Mouse (Mus musculus): ENCODE measurements at regions not wholly inside any gene's neighbourhood (a gene's known extent, or its start where the extent isn't known, plus 50 kb on each side); places are given as distances from the start of the nearest gene placed in this dataset.
A peak's percentile ranks its signal among the peaks of the same experiment; 100 is the strongest.
"Not testable (repeated sequence)": the region's sequence is repeated elsewhere in the genome, so short reads cannot be mapped to it uniquely, and the experiment has no call there.

- no peak for DNase-seq (ENCODE audit: low spot score)
Observed at GRCm38 (mm10) chr2:39420696-39421095, 194.4 kb upstream of the Ppp6c start.

DNA sequence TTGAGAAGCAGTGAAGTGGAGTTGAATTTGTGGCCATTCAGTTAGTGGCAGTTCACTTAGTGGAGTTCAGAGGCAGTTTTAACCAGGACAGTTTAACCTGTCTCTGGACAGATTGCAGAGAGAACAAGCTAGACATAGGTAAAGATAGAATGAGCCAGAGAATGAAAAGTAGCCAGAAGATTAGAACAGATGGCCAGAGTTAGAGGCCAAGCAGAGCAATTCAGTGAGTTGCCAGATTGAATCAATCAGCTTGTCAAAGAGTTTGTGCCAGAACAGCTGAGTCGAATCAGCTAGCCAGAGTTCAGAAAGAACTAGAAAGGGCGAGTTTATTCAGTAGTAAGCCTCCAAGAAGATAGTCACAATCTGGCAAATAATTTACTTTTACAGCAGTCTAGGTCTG, 174.1 kb upstream of the Ppp6c start:
- DNase-seq (ENCODE audit: low spot score): no peak

- DNase-seq (ENCODE audit: low spot score): no peak
Observed at GRCm38 (mm10) chr2:39399523-39399922, 173.3 kb upstream of the Ppp6c start.

GRCm38 (mm10) chr2:39394643-39395042, 168.4 kb upstream of the Ppp6c start:
- no peak for DNase-seq (ENCODE audit: low spot score)

DNA sequence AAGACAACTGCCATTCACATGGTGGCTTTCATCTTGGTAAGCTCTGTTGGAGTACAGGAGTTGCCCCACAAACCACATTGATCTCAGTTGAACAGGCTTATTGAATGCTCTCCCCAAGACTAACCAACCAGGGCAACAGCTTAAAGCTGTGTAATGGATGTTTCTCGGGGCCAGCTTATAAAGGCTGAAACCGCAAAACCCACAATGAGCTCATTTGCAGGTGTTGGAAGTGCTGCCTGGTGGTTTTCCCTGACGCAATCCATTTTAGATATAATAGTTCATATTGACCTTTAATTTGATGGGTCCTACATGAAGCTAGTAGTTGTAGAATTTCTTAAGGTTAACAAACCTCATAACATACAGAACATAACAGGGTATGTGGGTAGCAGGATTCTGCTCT, 151.0 kb upstream of the Ppp6c start:
- DNase-seq (ENCODE audit: low spot score): no peak

- DNase-seq (ENCODE audit: low spot score): peak; percentile 68
Observed at GRCm38 (mm10) chr2:39373068-39373779, 147.0 kb upstream of the Ppp6c start.

- DNase-seq (ENCODE audit: low spot score): no peak
Observed at GRCm38 (mm10) chr2:39344207-39344606, 118.0 kb upstream of the Ppp6c start.

DNA sequence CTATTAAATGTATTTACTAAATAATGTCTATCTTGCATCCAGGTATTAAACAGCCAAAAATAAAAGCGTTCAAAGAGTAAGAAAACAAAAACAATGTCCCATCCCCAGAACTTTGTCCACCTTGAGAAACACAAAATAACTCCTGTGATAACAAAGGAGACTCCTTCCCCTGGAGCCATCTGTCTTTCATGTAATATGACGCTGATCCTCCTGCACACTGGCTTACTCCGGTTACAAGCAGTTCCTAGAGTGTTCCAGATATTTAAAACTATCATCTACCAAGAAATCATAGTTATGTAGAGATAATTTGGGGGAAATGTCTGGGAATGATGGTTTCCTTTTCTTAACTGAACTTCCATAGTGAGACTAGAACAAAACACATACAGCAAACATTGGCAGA, 114.2 kb upstream of the Ppp6c start:
- DNase-seq (ENCODE audit: low spot score): no peak

DNA sequence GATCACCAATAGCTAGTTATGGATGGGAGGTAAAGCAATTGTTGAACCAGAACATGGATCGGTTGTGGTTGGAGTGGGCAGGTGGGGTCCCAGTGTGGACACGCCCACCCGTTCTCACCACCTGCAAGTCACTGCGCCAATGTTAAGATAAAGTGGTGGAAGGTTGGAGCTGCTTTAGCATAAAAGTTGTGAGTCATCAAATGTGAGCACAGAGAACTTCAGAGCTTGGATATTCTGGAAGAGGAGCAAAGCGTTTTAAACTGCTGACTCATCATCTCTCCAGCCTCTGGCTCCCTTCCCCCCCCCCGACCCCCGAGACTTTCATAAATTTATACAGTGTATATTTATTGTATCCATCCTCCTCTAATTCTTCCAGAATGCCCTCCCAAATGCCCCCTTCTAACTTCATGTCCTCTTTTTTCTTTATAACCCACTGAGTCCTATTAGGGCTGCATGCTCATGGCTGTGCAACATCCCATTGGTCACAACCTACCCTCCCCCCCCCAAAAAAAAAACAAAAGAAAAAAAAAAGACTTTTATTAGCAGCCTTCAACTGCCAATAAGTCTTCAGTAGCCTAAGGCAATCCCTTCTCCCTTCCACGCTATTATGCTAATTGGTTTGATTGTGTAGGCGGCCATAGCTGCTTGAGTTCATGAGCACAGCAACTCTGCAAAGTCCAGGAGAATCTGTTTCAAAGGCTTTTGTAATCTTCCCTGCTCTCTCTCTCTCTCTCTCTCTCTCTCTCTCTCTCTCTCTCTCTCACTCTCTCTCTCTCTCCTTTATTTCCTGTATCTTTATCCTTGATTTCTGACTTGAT, 112.8 kb upstream of the Ppp6c start:
- no peak for DNase-seq (ENCODE audit: low spot score)

GRCm38 (mm10) chr2:39337524-39337923, 111.3 kb upstream of the Ppp6c start:
- no peak for DNase-seq (ENCODE audit: low spot score)

GRCm38 (mm10) chr2:39325715-39326493, 99.7 kb upstream of the Ppp6c start:
- no peak for DNase-seq (ENCODE audit: low spot score)

- not testable (repeated sequence) for DNase-seq (ENCODE audit: low spot score)
Observed at GRCm38 (mm10) chr2:39325122-39325521, 98.9 kb upstream of the Ppp6c start.

- no peak for DNase-seq (ENCODE audit: low spot score)
Observed at GRCm38 (mm10) chr2:39299798-39300382, 73.6 kb upstream of the Ppp6c start.

DNA sequence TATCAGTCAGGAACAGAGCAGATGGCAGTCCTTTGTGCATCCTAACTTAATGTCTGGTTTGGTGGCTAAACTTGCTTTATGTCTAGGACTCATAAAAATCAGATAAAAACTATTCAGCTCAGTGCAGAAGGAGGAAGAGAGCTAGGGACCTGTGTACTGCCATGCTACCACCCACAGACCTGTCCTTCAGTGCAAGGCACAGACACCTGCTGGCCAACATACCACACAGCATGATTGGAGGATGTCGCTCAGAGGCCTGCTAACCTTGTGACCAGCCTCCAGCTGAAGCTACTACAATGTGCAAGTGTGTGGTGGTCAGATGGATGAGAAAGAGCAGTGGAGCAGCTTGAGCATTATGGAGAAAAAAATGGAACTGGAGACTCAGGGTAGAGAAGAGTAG, 73.0 kb upstream of the Ppp6c start:
- DNase-seq (ENCODE audit: low spot score): no peak

GRCm38 (mm10) chr2:39295435-39295834, 69.2 kb upstream of the Ppp6c start:
- DNase-seq (ENCODE audit: low spot score): no peak

DNA sequence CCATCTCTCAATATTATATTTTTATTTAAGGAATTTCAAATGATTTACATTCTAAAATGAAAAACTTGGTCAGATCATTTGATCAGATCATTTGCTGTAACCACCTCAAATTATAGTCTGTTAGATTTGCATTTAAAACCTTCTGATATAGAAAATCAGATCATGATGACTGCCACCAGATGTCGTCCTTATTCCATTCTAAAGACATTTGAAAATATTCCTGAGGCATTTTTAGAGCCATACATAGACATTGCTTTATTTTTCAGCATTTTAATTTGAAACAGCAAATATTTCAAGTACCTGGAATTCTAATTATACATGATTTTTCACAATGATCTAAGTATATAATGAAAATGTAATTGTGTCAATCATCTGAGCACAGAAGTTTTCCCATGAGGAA, 52.0 kb upstream of the Ppp6c start:
- DNase-seq (ENCODE audit: low spot score): no peak
